Mouse (Mus musculus) naive thymus-derived CD4-positive, alpha-beta T cell, adult 2 months (primary cell): ENCODE results near the gene Tsen54.
A peak's percentile ranks its signal among the peaks of the same experiment; 100 is the strongest.
"Not testable (repeated sequence)": the region's sequence is repeated elsewhere in the genome, so short reads cannot be mapped to it uniquely, and the experiment has no call there.

ENCODE experiments used
- DNase-seq: peaks from one replicate; pipeline ENCODE4 v3.0.0-alpha.2; 2011; ENCODE audit warnings: low read depth

Gene Tsen54

GRCm38 (mm10) chr11:115830550-115831325 lies 16.2 kb downstream of the Tsen54 start:
- no peak for DNase-seq

- DNase-seq: no peak
Observed at GRCm38 (mm10) chr11:115831518-115831917, 17.0 kb downstream of the Tsen54 start.

- DNase-seq: no peak
Observed at GRCm38 (mm10) chr11:115832064-115832463, 17.5 kb downstream of the Tsen54 start.

- DNase-seq: no peak
Observed at GRCm38 (mm10) chr11:115832523-115832922, 18.0 kb downstream of the Tsen54 start.

- DNase-seq: no peak
Observed at GRCm38 (mm10) chr11:115833021-115833513, 18.5 kb downstream of the Tsen54 start.

- DNase-seq: no peak
Observed at GRCm38 (mm10) chr11:115834033-115834432, 19.5 kb downstream of the Tsen54 start.

- DNase-seq: no peak
Observed at GRCm38 (mm10) chr11:115836656-115837395, 22.3 kb downstream of the Tsen54 start.

- no peak for DNase-seq
Observed at GRCm38 (mm10) chr11:115837606-115838345, 23.3 kb downstream of the Tsen54 start.

GRCm38 (mm10) chr11:115838895-115839311 lies 24.4 kb downstream of the Tsen54 start:
- no peak for DNase-seq

GRCm38 (mm10) chr11:115839732-115840131 lies 25.2 kb downstream of the Tsen54 start:
- no peak for DNase-seq

GRCm38 (mm10) chr11:115841044-115841443 lies 26.5 kb downstream of the Tsen54 start:
- no peak for DNase-seq

GRCm38 (mm10) chr11:115841961-115842550 lies 27.5 kb downstream of the Tsen54 start:
- no peak for DNase-seq

- no peak for DNase-seq
Observed at GRCm38 (mm10) chr11:115843141-115843890, 28.8 kb downstream of the Tsen54 start.

- DNase-seq: no peak
Observed at GRCm38 (mm10) chr11:115843891-115844239, 29.3 kb downstream of the Tsen54 start.

- DNase-seq: no peak
Observed at GRCm38 (mm10) chr11:115844240-115844639, 29.7 kb downstream of the Tsen54 start.

- no peak for DNase-seq
Observed at GRCm38 (mm10) chr11:115845819-115846218, 31.3 kb downstream of the Tsen54 start.

GRCm38 (mm10) chr11:115854674-115855073 lies 40.1 kb downstream of the Tsen54 start:
- DNase-seq: no peak

GRCm38 (mm10) chr11:115857146-115857545 lies 42.6 kb downstream of the Tsen54 start:
- not testable (repeated sequence) for DNase-seq

GRCm38 (mm10) chr11:115857936-115858335 lies 43.4 kb downstream of the Tsen54 start:
- DNase-seq: no peak

- peak; percentile 26 for DNase-seq
Observed at GRCm38 (mm10) chr11:115858354-115858753, 43.8 kb downstream of the Tsen54 start, which contains the start of gene Myo15b. Myo15b (plus strand) TSS chr11:115858406.
